Mouse (Mus musculus): ENCODE data around the gene Lyrm2. TPM values are rescaled to one million over a fixed set of nuclear protein-coding genes. Genes with fewer than 3 reads are reported as not detected.

The Lyrm2 gene
- total RNA-seq, 1 experiment from 2014 or later = 41.8 TPM

GRCm38 (mm10) chr4:32838401-32838800 lies 38.3 kb downstream of the Lyrm2 start:
- ATAC-seq (replicated peaks; ENCODE audit: low read depth, poor library complexity, severe bottlenecking) = no peak

Other genes starting within 250 kb of the Lyrm2 start
- gene Gja10, start 197.5 kb upstream of the Lyrm2 start, total RNA-seq (2017) = not detected in 2 replicates
- 65.9 and 70.4 TPM in 2 replicates for gene Casp8ap2, start 184.8 kb upstream of the Lyrm2 start, total RNA-seq (2017)
- gene Mdn1, start 143.1 kb upstream of the Lyrm2 start, total RNA-seq (2017) = 81.2 and 94.2 TPM in 2 replicates
- gene Ankrd6, start 150.6 kb downstream of the Lyrm2 start, total RNA-seq (2017) = 1.7 and 1.9 TPM in 2 replicates
- gene Rragd, start 182.8 kb downstream of the Lyrm2 start, total RNA-seq (2017) = 0.18 TPM in 1 of 2 replicates, not detected in the other
- gene Ube2j1, start 231.2 kb downstream of the Lyrm2 start, total RNA-seq (2017) = 42.0 and 53.7 TPM in 2 replicates